Mouse (Mus musculus) hindbrain, embryonic 13.5 days (tissue): ENCODE data around the gene Spata17. TPM values are rescaled to one million over a fixed set of nuclear protein-coding genes. Genes with fewer than 3 reads are reported as not detected.
A peak's percentile ranks its signal among the peaks of the same experiment; 100 is the strongest.

Experiments
- ATAC-seq: fragments of 200-750 bp; cut with Nextera tagmentation; 2 replicates; pipeline ENCODE4 v1.8.0; 2017; ENCODE audit warnings: moderate TSS enrichment; ENCODE audit not compliant: low FRiP score
- H3K27ac ChIP-seq: fragments of 300-500 bp; sonication (generic); 2 replicates; pipeline ENCODE4 v1.5.1; 2015; ENCODE audit warnings: inconsistent platforms, mild to moderate bottlenecking, moderate library complexity
- H3K27me3 ChIP-seq: fragments of 300-500 bp; sonication (generic); 2 replicates; pipeline ENCODE4 v1.6.1; 2015; ENCODE audit warnings: mild to moderate bottlenecking, inconsistent platforms
- H3K36me3 ChIP-seq: fragments of 300-500 bp; sonication (generic); 2 replicates; pipeline ENCODE4 v1.6.1; 2015; ENCODE audit warnings: mild to moderate bottlenecking, inconsistent platforms
- H3K4me1 ChIP-seq: fragments of 300-500 bp; sonication (generic); replicated peaks from 2 replicates; pipeline ENCODE4 v1.6.1; 2015; ENCODE audit warnings: inconsistent platforms
- H3K4me2 ChIP-seq: fragments of 300-500 bp; sonication (generic); 2 replicates; pipeline ENCODE4 v1.6.1; 2015; ENCODE audit warnings: inconsistent platforms, mild to moderate bottlenecking, moderate library complexity
- H3K4me3 ChIP-seq: fragments of 300-500 bp; sonication (generic); 2 replicates; pipeline ENCODE4 v1.5.1; 2015; ENCODE audit warnings: mild to moderate bottlenecking, inconsistent platforms
- H3K9ac ChIP-seq: fragments of 300-500 bp; sonication (generic); 2 replicates; pipeline ENCODE4 v1.6.1; 2015; ENCODE audit warnings: mild to moderate bottlenecking, inconsistent platforms
- H3K9me3 ChIP-seq: fragments of 300-500 bp; sonication (generic); 2 replicates; pipeline ENCODE4 v1.6.1; 2016; ENCODE audit warnings: inconsistent platforms
- WGBS: fragments of 180-500 bp; shearing (Covaris S2); methylation state at CpG from one replicate; pipeline ENCODE4 v1.1.7; 2015; 5-methylcytosine and 5-hydroxymethylcytosine counted together
- polyA plus RNA-seq: library from polyadenylated mRNA; unstranded; fragments of >200 nt; fragmentation: Nextera tagmentation; extraction: Ambion mirVana; gene quantifications from 2 replicates; pipeline ENCODE4 v1.2.1, GENCODE M21; 2015

Gene Spata17
- polyA plus RNA-seq, 1 experiment from 2014 or later, result 3.0 TPM

- Histone ChIP-seq H3K4me1 (peaks cover 4% of the 10 kb centered on the region), H3K4me3 (no peak overlapping the region), H3K27ac (no peak overlapping the region), H3K9me3 (no peaks in the 10 kb centered on the region), H3K4me2 (no peak overlapping the region), H3K9ac (no peak overlapping the region), H3K36me3 (no peaks in the 10 kb centered on the region), H3K27me3 (no peaks in the 10 kb centered on the region)
- 90% methylated on average over 2 of the region's 2 CpGs for WGBS
- no peak for ATAC-seq
These were observed 201.1 kb downstream of the Spata17 start for GRCm38 (mm10) chr1:187014141-187014540.

- Histone ChIP-seq H3K4me2 (no peak overlapping the region), H3K9me3 (no peaks in the 10 kb centered on the region), H3K4me3 (no peak overlapping the region), H3K9ac (no peak overlapping the region), H3K4me1 (peaks cover 4% of the 10 kb centered on the region), H3K27me3 (no peaks in the 10 kb centered on the region), H3K27ac (no peak overlapping the region), H3K36me3 (no peaks in the 10 kb centered on the region)
- 69% methylated on average over 4 of the region's 4 CpGs for WGBS
- no peak for ATAC-seq
These were observed 203.7 kb downstream of the Spata17 start for GRCm38 (mm10) chr1:187011601-187012000.

- 73% methylated on average over 11 of the region's 11 CpGs for WGBS
- Histone ChIP-seq H3K36me3 (no peaks in the 10 kb centered on the region), H3K4me3 (no peak overlapping the region), H3K27ac (no peak overlapping the region), H3K4me2 (no peak overlapping the region), H3K9ac (no peak overlapping the region), H3K27me3 (no peaks in the 10 kb centered on the region), H3K9me3 (no peaks in the 10 kb centered on the region), H3K4me1 (peaks cover 4% of the 10 kb centered on the region)
- no peak for ATAC-seq
These were observed 205.2 kb downstream of the Spata17 start for GRCm38 (mm10) chr1:187010071-187010470.

GRCm38 (mm10) chr1:187008236-187008635 is 207.0 kb downstream of the Spata17 start:
- no peaks in the 10 kb centered on the region for H3K9me3 ChIP-seq
- H3K9ac ChIP-seq, result no peak overlapping the region
- ATAC-seq, result no peak
- H3K27me3 ChIP-seq, result 0 out of 2 replicates have a peak, but pooled peaks cover 3% of the 10 kb centered on the region
- 91% methylated on average over 7 of the region's 7 CpGs for WGBS
- no peak overlapping the region for H3K4me2 ChIP-seq
- H3K36me3 ChIP-seq, result no peaks in the 10 kb centered on the region
- H3K27ac ChIP-seq, result no peak overlapping the region
- H3K4me1 ChIP-seq, result peaks cover 7% of the 10 kb centered on the region
- H3K4me3 ChIP-seq, result no peak overlapping the region

- Histone ChIP-seq H3K4me1 (peaks cover 5% of the 10 kb centered on the region), H3K36me3 (no peaks in the 10 kb centered on the region), H3K27ac (no peak overlapping the region), H3K9me3 (no peaks in the 10 kb centered on the region), H3K4me2 (no peak overlapping the region), H3K4me3 (no peak overlapping the region), H3K27me3 (0 out of 2 replicates have a peak, but pooled peaks cover 3% of the 10 kb centered on the region), H3K9ac (no peak overlapping the region)
- whole genome bisulfite sequencing, result 84% methylated on average over 14 of the region's 14 CpGs
- no peak for ATAC-seq
These were observed 208.9 kb downstream of the Spata17 start for GRCm38 (mm10) chr1:187006227-187006925.

- Histone ChIP-seq H3K9ac (no peak overlapping the region), H3K27ac (no peak overlapping the region), H3K4me3 (no peak overlapping the region), H3K4me2 (no peak overlapping the region), H3K9me3 (no peaks in the 10 kb centered on the region), H3K4me1 (peaks cover 5% of the 10 kb centered on the region), H3K36me3 (no peaks in the 10 kb centered on the region), H3K27me3 (0 out of 2 replicates have a peak, but pooled peaks cover 3% of the 10 kb centered on the region)
- no peak for ATAC-seq
- WGBS, result 95% methylated on average over 1 of the region's 1 CpGs
These were observed 211.0 kb downstream of the Spata17 start for GRCm38 (mm10) chr1:187004306-187004705.

- H3K4me3 ChIP-seq, result no peak overlapping the region
- no peaks in the 10 kb centered on the region for H3K9me3 ChIP-seq
- H3K27me3 ChIP-seq, result 0 out of 2 replicates have a peak, but pooled peaks cover 3% of the 10 kb centered on the region
- H3K36me3 ChIP-seq, result no peaks in the 10 kb centered on the region
- no peak overlapping the region for H3K9ac ChIP-seq
- H3K27ac ChIP-seq, result no peak overlapping the region
- ATAC-seq, result no peak
- peaks cover 5% of the 10 kb centered on the region for H3K4me1 ChIP-seq
- WGBS, result 38% methylated on average over 7 of the region's 7 CpGs
- H3K4me2 ChIP-seq, result no peak overlapping the region
These were observed 211.8 kb downstream of the Spata17 start for GRCm38 (mm10) chr1:187003441-187003861.

GRCm38 (mm10) chr1:186997596-186998304 is 217.5 kb downstream of the Spata17 start:
- no peak for ATAC-seq
- Histone ChIP-seq H3K4me1 (peaks cover 10% of the 10 kb centered on the region), H3K9me3 (no peaks in the 10 kb centered on the region), H3K4me2 (0 out of 2 replicates have a peak overlapping the region, but pooled peaks have one; percentile 13), H3K27ac (no peak overlapping the region), H3K9ac (no peak overlapping the region), H3K36me3 (no peaks in the 10 kb centered on the region), H3K27me3 (no peaks in the 10 kb centered on the region), H3K4me3 (no peak overlapping the region)
- WGBS, result 46% methylated on average over 21 of the region's 21 CpGs

Other genes starting within 250 kb of the Spata17 start
- 0.21 and 0.23 TPM in 2 replicates for gene D1Pas1, start 248.0 kb downstream of the Spata17 start, polyA plus RNA-seq
- gene Gpatch2, start within 50 bp of the Spata17 start, polyA plus RNA-seq, result 21.0 and 21.3 TPM in 2 replicates